Mouse (Mus musculus) lung, embryonic 14.5 days (tissue): Measurements from ENCODE around the gene Tex21. TPM values are rescaled to one million over a fixed set of nuclear protein-coding genes. Genes with fewer than 3 reads are reported as not detected.

Experiments
- ATAC-seq: fragments of 200-750 bp; cut with Nextera tagmentation; 2 replicates; pipeline ENCODE4 v1.8.0; 2017; ENCODE audit warnings: mild to moderate bottlenecking, moderate TSS enrichment, moderate library complexity; ENCODE audit not compliant: insufficient read depth
- DNase-seq: peaks from one replicate; pipeline ENCODE4 v3.0.0-alpha.2; 2015
- H3K27ac ChIP-seq: fragments of 300-500 bp; sonication (generic); 2 replicates; pipeline ENCODE4 v1.5.1; 2014; ENCODE audit warnings: low read depth, mild to moderate bottlenecking, moderate library complexity
- H3K27me3 ChIP-seq: fragments of 300-500 bp; sonication (generic); 2 replicates; pipeline ENCODE4 v1.6.1; 2014; ENCODE audit warnings: low read length, control low read depth; ENCODE audit not compliant: insufficient read depth
- H3K36me3 ChIP-seq: fragments of 300-500 bp; sonication (generic); 2 replicates; pipeline ENCODE4 v1.6.1; 2014; ENCODE audit warnings: control low read depth; ENCODE audit not compliant: insufficient read depth
- H3K4me1 ChIP-seq: fragments of 300-500 bp; sonication (generic); 2 replicates; pipeline ENCODE4 v1.6.1; 2014; ENCODE audit warnings: antibody characterized with exemption, control low read depth; ENCODE audit not compliant: insufficient read depth
- H3K4me2 ChIP-seq: fragments of 300-500 bp; sonication (generic); 2 replicates; pipeline ENCODE4 v1.6.1; 2014; ENCODE audit warnings: mild to moderate bottlenecking
- H3K4me3 ChIP-seq: fragments of 300-500 bp; sonication (generic); 2 replicates; pipeline ENCODE4 v1.5.1; 2014; ENCODE audit warnings: low read depth, low read length
- H3K9ac ChIP-seq: fragments of 300-500 bp; sonication (generic); 2 replicates; pipeline ENCODE4 v1.6.1; 2014
- H3K9me3 ChIP-seq: fragments of 300-500 bp; sonication (generic); 2 replicates; pipeline ENCODE4 v1.6.1; 2016; ENCODE audit warnings: low read depth, low read length, control low read depth
- CTCF ChIP-seq: IDR thresholded peaks from 2 replicates; pipeline ENCODE4 v1.5.1; 2016; ENCODE audit warnings: antibody characterized with exemption, low read depth
- WGBS: fragments of 180-500 bp; shearing (Covaris S2); extraction: QIAGEN DNeasy Blood & Tissue Kit; methylation state at CpG from one replicate; pipeline ENCODE4 v1.1.7; 2014; 5-methylcytosine and 5-hydroxymethylcytosine counted together
- polyA plus RNA-seq: library from polyadenylated mRNA; unstranded; fragments of >200 nt; fragmentation: Nextera tagmentation; extraction: Ambion mirVana; gene quantifications from 2 replicates; pipeline ENCODE4 v1.2.1, GENCODE M21; 2014

The Tex21 gene
- not detected in 2 replicates for polyA plus RNA-seq

DNA sequence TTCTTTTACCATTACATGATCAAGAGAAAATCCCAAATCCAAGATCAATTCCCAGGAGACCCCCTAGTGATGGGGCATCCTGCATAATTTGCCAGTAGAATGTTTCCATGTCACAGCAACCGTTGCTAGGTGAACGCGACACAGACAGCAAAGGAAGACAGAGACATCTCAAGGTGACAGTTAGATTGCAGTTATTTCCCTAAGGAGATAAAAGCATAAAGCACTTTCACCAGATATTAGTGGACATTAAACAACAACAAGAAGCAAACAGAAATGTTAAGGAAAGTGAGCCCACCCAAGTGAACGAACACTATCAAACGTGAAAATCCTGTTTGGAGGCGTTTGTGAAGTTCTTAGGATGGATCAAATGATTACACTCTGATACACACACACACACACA is at the start of gene Tex21:
Tex21 (minus strand) TSS at position 101 of the 400 bp plus-strand sequence.
- WGBS = 73% methylated on average over 6 of the region's 6 CpGs

DNA sequence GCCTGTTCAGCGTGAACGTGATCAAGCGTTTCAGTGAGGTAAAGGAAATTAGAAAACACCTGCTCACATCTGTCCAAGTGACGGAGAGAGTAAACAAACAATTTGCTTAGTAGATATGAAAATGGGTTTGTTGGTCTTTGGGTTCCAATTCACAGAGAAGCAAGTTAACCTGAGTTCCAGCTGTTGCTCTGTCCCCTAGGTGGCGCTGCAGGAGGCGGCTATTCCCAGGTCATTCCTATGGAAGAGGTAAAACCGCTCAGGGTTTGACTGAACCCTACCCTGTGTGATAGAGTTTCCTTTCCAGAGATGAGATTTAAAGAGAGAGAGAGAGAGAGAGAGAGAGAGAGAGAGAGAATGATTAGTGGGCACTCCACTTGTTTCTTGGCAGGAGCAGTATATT is 46.6 kb upstream of the Tex21 start:
- DNase-seq = peak; percentile 85
- Histone ChIP-seq H3K4me2 (no peak overlapping the region), H3K4me3 (no peak overlapping the region), H3K27me3 (no peaks in the 10 kb centered on the region), H3K9me3 (no peaks in the 10 kb centered on the region), H3K9ac (no peak overlapping the region), H3K27ac (no peak overlapping the region), H3K4me1 (no peaks in the 10 kb centered on the region), H3K36me3 (peaks cover 86% of the 10 kb centered on the region)
- ATAC-seq = no peak
- WGBS = 45% methylated on average over 7 of the region's 7 CpGs
- peak; percentile 82 for TF ChIP-seq CTCF

More for the DNA sequence above, at the start of gene Tex21:
- Histone ChIP-seq H3K36me3 (no peaks in the 10 kb centered on the region), H3K9me3 (no peaks in the 10 kb centered on the region), H3K4me3 (no peak within 1 kb of the TSS), H3K27me3 (no peaks in the 10 kb centered on the region), H3K27ac (no peak within 1 kb of the TSS), H3K4me2 (no peak within 1 kb of the TSS), H3K4me1 (no peaks in the 10 kb centered on the region), H3K9ac (no peak within 1 kb of the TSS)
- ATAC-seq (no peak), DNase-seq (no peak)
- TF ChIP-seq CTCF = no peak

DNA sequence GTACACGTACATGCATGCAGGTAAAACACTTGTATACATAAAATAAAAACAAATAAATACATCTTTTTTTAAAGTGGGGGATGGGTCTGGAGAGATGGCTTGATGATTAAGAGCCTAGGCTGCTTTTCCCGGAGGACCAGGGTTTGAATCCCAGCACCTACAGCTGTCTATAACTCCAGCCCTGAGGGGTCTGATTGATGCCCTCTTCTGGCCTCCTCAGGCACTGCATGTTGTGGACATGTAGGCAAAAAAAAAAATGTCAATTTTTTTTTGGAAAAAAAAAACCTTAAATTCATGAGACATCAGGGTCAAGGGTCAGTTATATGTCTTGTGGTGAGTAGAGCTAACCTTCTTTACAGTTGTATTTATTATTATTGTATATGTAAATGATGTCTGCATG is 43.7 kb upstream of the Tex21 start:
- Histone ChIP-seq H3K4me2 (no peak overlapping the region), H3K27me3 (no peaks in the 10 kb centered on the region), H3K9ac (no peak overlapping the region), H3K9me3 (no peaks in the 10 kb centered on the region), H3K4me1 (no peaks in the 10 kb centered on the region), H3K36me3 (peaks cover 75% of the 10 kb centered on the region), H3K27ac (no peak overlapping the region), H3K4me3 (no peak overlapping the region)
- no peak for ATAC-seq
- WGBS = 89% methylated on average over 2 of the region's 2 CpGs
- no peak for DNase-seq
- peak; percentile 40 for TF ChIP-seq CTCF

DNA sequence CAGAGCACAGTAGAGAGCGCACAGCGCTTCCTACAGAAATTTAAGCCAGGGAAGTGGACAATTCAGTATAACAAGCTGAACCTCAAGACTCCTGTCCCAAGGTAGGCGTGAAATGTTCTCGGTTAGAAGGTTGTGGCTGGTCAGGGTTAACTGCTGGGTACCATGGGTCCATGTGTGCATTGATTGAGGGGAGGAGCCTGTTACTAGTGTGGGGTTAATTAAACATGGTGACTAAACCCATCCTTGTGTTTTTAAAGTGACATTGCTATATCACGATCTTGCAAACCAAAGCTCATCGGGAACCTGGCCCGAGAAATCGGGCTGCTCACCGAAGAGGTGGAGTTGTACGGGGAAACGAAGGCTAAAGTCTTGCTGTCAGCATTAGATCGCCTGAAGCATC is 42.9 kb upstream of the Tex21 start:
- H3K36me3 ChIP-seq = peaks cover 72% of the 10 kb centered on the region
- H3K27ac ChIP-seq = no peak overlapping the region
- no peak for ATAC-seq
- WGBS = 94% methylated on average over 12 of the region's 12 CpGs
- no peak overlapping the region for H3K4me3 ChIP-seq
- no peak overlapping the region for H3K4me2 ChIP-seq
- H3K4me1 ChIP-seq = no peaks in the 10 kb centered on the region
- H3K9me3 ChIP-seq = no peaks in the 10 kb centered on the region
- no peak overlapping the region for H3K9ac ChIP-seq
- no peaks in the 10 kb centered on the region for H3K27me3 ChIP-seq
- TF ChIP-seq CTCF = no peak
- no peak for DNase-seq

DNA sequence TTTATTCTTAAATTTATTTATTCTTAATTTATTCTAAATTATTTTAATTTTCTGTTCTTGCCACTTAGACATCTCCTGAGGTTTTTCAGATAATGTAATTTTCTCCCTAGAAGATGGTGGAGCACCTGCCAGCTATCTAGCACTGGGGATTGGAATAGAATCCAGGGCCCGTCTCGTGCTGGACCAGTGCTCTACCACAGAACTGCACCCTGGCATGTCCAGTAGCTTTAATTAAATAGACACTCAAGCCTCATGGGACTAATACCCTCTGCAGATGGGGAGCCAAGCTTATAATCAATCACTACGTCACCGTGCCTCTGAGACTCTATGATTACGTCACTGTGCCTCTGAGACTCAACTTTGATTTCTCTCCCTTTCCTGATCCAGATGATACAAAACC is 41.9 kb upstream of the Tex21 start:
- Histone ChIP-seq H3K36me3 (peaks cover 70% of the 10 kb centered on the region), H3K4me2 (no peak overlapping the region), H3K9ac (no peak overlapping the region), H3K27ac (no peak overlapping the region), H3K4me3 (no peak overlapping the region), H3K9me3 (no peaks in the 10 kb centered on the region), H3K27me3 (no peaks in the 10 kb centered on the region), H3K4me1 (no peaks in the 10 kb centered on the region)
- no peak for ATAC-seq
- WGBS = 81% methylated on average over 5 of the region's 5 CpGs
- no peak for DNase-seq
- no peak for TF ChIP-seq CTCF

DNA sequence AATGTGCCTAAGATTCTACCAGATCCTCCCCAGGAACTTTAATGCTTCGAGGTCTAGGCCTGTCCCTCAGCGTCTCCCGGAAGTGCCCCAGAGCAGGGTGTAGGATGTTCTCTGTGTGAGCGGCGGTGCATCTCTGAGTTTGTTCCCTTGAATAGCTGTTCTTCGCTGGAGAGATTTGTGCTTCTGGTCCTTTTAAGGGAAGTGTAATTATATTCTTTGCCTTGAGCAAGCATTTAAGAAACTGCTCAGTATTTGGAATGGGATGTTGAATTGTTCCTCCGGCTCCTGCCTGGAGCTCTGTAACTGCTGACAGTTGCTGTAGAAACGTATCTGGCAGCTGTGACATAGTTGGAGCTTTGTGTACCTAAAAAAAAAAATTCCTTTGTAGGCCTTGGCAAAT is 41.4 kb upstream of the Tex21 start:
- DNase-seq = no peak
- Histone ChIP-seq H3K9ac (no peak overlapping the region), H3K4me2 (no peak overlapping the region), H3K27me3 (no peaks in the 10 kb centered on the region), H3K36me3 (peaks cover 72% of the 10 kb centered on the region), H3K4me1 (no peaks in the 10 kb centered on the region), H3K4me3 (no peak overlapping the region), H3K27ac (no peak overlapping the region), H3K9me3 (no peaks in the 10 kb centered on the region)
- no peak for ATAC-seq
- TF ChIP-seq CTCF = no peak
- WGBS = 84% methylated on average over 8 of the region's 8 CpGs

DNA sequence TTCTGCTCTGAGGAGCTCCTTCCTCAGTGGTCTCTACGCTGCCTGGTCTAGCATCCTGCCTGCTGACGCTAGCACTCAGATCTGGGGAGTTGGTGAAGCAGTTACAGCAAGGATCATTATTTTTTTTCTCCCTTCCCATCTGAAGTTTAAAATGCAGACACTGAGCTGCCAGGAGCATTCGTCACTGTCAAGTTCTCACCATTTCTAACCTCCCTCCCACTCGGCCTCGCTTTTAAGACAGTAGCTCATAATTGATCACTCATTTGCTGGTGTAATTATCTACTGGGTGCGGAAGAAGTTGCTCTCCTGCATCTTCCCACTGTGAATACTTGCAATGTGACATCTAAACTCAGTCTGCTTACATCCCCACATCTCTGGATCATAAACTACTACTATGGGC is 38.9 kb upstream of the Tex21 start:
- DNase-seq (no peak), ATAC-seq (no peak)
- Histone ChIP-seq H3K4me3 (no peak overlapping the region), H3K27ac (no peak overlapping the region), H3K36me3 (peaks cover 69% of the 10 kb centered on the region), H3K9me3 (no peaks in the 10 kb centered on the region), H3K9ac (no peak overlapping the region), H3K4me2 (no peak overlapping the region), H3K4me1 (no peaks in the 10 kb centered on the region), H3K27me3 (no peaks in the 10 kb centered on the region)
- WGBS = 62% methylated on average over 6 of the region's 6 CpGs
- no peak for TF ChIP-seq CTCF
